Mouse (Mus musculus) bone marrow, adult 2 months (tissue): ENCODE measurements around the gene Gm16451. TPM values are rescaled to one million over a fixed set of nuclear protein-coding genes. Genes with fewer than 3 reads are reported as not detected.
"Not testable (repeated sequence)": the region's sequence is repeated elsewhere in the genome, so short reads cannot be mapped to it uniquely, and the experiment has no call there.

Experiments used
- H3K27ac ChIP-seq: fragments of 200-500 bp; 2 replicates; pipeline ENCODE4 v1.5.1; 2012; ENCODE audit warnings: low read depth, mild to moderate bottlenecking, control low read depth, inconsistent platforms, low read length; ENCODE audit not compliant: control insufficient read depth, poor library complexity, insufficient read depth
- H3K4me1 ChIP-seq: fragments of 200-500 bp; 2 replicates; pipeline ENCODE4 v1.6.1; 2011; ENCODE audit warnings: low read length; ENCODE audit not compliant: control insufficient read depth, insufficient read depth
- H3K4me3 ChIP-seq: fragments of 200-500 bp; replicated peaks from 2 replicates; pipeline ENCODE3; 2011; ENCODE audit warnings: mild to moderate bottlenecking, low read depth, low read length, control low read depth; ENCODE audit not compliant: control insufficient read depth
- WGBS: fragments of 180-500 bp; shearing (Covaris S2); methylation state at CpG from one replicate; pipeline ENCODE4 v1.1.7; 2018; 5-methylcytosine and 5-hydroxymethylcytosine counted together
- polyA plus RNA-seq: library from polyadenylated mRNA; stranded (reverse); fragments of >200 nt; gene quantifications from 2 replicates; pipeline ENCODE4 v1.2.4, GENCODE M21; 2011; ENCODE audit warnings: low replicate concordance; ENCODE audit not compliant: missing spikeins, insufficient read depth, insufficient read length

Gene Gm16451
- not detected in 2 replicates for polyA plus RNA-seq

DNA sequence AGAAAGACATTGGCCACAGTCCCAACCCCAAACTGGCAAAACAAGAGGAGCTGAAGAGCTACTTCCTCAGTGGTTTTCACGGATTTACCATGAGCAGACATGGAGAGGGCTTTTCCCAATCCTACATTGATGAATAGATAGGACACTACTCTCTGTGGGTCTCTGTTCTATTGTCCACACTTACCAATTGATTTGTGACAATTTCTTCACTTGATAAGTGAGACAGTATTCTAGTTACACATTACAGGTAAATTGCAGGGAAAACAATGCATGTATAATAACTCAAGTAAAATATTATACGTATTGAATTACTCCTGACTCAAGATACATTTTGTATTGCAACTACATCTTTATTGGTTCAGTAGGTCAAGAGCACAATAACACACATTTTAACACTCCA, at the start of gene Gm16451:
Gene Gm16451 (minus strand): TSS at position 101 of the 400 bp plus-strand sequence.
- not testable (repeated sequence) for H3K27ac ChIP-seq, H3K4me1 ChIP-seq, H3K4me3 ChIP-seq
- no CpG with 5 or more reads among the region's 2 CpGs for WGBS

DNA sequence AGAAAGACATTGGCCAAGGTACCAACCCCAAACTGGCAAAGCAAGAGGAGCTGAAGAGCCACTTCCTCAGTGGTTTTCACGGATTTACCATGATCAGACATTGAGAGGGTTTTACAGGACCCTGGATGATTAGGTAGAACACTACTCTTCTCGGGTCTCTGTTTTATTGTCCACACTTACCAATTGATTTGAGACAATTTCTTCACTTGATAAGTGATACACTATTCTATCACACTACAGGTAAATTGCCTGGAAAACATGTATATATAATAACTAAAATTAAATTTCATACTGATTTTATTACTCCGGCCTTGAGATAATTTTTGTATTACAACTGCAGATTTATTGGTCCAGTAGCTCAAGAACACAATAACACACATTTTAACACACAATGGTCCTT, 45.9 kb upstream of the Gm16451 start, which contains the start of gene Vmn1r142:
Gene Vmn1r142 (minus strand): TSS at position 101 of the 400 bp plus-strand sequence.
- WGBS = no CpG with 5 or more reads among the region's 3 CpGs
- not testable (repeated sequence) for H3K4me3 ChIP-seq, H3K27ac ChIP-seq, H3K4me1 ChIP-seq

DNA sequence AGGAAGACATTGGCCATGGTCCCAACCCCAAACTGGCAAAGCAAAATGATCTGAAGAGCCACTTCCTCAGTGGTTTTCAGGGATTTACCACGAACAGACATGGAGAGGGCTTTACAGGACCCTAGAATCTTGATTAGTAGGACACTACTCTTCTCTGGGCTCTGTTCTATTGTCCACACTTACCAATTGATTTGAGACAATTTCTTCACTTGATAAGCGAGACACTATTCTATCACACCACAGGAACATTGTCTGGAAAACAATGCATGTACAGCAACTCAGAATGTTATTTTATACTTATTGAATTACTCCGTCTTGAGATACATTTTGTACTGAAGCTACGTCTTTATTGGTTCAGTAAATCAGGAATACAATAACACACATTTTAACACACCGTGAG, 16.6 kb upstream of the Gm16451 start, which contains the start of gene Gm10666:
Gene Gm10666 (minus strand): TSS at position 101 of the 400 bp plus-strand sequence.
- not testable (repeated sequence) for H3K27ac ChIP-seq, H3K4me3 ChIP-seq, H3K4me1 ChIP-seq
- WGBS = no CpG with 5 or more reads among the region's 5 CpGs

DNA sequence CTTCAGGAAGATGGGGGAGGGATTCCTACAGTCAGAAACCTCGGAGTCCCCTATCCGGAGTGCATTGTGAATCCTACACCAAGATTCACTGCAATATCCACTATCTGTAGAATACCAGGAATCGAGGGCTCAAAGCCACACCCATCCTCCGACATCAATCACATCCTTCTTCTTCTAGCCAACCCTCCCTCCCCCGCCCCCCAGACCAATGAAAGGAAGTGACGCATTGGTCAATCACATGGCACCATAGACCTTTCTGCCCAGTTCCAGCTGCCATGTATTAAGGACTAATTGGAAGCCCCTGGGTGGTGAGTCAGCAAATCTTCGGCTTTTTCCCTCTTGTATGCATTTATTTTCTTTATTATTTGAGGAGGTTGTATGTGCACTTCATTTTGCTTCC, 49.3 kb downstream of the Gm16451 start, which contains the start of gene Vmn1r139:
Gene Vmn1r139 (plus strand): TSS at position 301 of the 400 bp plus-strand sequence.
- H3K4me3 ChIP-seq, H3K27ac ChIP-seq, H3K4me1 ChIP-seq: not testable (repeated sequence)
- WGBS = no CpG with 5 or more reads among the region's 7 CpGs

Other genes starting within 250 kb of the Gm16451 start
- 2.6 TPM in 1 of 2 replicates, not detected in the other for gene Gm5891, start 197.0 kb downstream of the Gm16451 start, polyA plus RNA-seq
- not detected in 2 replicates for gene Vmn1r137, start 123.7 kb downstream of the Gm16451 start, polyA plus RNA-seq
- not detected in 2 replicates for gene Vmn1r138, start 89.3 kb downstream of the Gm16451 start, polyA plus RNA-seq
- gene Gm6176, start 61.9 kb downstream of the Gm16451 start, polyA plus RNA-seq = not detected in 2 replicates
- not detected in 2 replicates for gene Vmn1r139, start 49.2 kb downstream of the Gm16451 start, polyA plus RNA-seq
- gene Gm10666, start 16.5 kb upstream of the Gm16451 start, polyA plus RNA-seq = not detected in 2 replicates
- gene Vmn1r142, start 45.8 kb upstream of the Gm16451 start, polyA plus RNA-seq = not detected in 2 replicates
- gene Vmn1r143, start 71.1 kb upstream of the Gm16451 start, polyA plus RNA-seq = not detected in 2 replicates
- gene Gm8653, start 83.0 kb upstream of the Gm16451 start, polyA plus RNA-seq = not detected in 2 replicates
- gene Gm8453, start 111.2 kb upstream of the Gm16451 start, polyA plus RNA-seq = not detected in 2 replicates
- gene Gm4187, start 211.5 kb upstream of the Gm16451 start, polyA plus RNA-seq = not detected in 2 replicates